ENCODE assay signal across 15 mouse cellular contexts in the genomic region with DNA sequence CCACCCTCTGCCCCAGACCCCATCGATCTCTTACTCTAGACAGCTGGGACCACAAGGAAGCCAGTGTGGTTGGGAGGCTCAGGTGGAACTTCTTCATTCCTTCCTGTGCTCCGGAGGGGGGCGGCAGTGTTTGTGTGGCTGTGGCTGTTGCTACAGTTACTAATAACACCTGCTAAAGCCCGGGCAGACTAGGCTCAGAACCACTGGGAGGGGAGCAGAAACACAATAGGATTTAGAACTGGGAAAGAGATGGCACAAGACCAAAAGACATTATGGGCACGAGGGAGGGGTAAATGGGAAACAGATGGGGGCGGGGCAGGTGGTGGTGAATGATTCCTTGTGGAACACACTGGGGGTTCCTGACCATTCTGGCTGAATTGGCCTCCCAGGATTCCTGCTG. TPM values are rescaled to one million over a fixed set of nuclear protein-coding genes. Genes with fewer than 3 reads are reported as not detected.
DNase-seq lines count a peak whose midpoint lies in the region; ATAC-seq and TF ChIP-seq lines count a peak whose summit lies in the region.
"Had no signal": no experiment of that assay in that cellular context is flagged by ENCODE, and none has a peak within 500 bp of the region (broad histone marks: within the 10 kb centered on the region; RNA-seq: fewer than 3 reads in every experiment).

No protein-coding gene starts in this region.

- H3K4me3 ChIP-seq in intestine, embryonic 14.5 days (ENCODE audit: low read depth, low read length): no peak overlapping the region
- no peak overlapping the region for H3K4me3 ChIP-seq in intestine, postnatal 0 days (ENCODE audit: low read depth, low read length)
- H3K4me3 ChIP-seq in embryonic facial prominence, embryonic 15.5 days (replicated peaks): no peak overlapping the region
- H3K4me3 ChIP-seq in stomach, embryonic 15.5 days (replicated peaks): no peak overlapping the region
- H3K4me3 ChIP-seq: forebrain, embryonic 12.5 days; liver, embryonic 15.5 days had no signal

- TF ChIP-seq CTCF in intestine, postnatal 0 days (IDR thresholded peaks at IDR 0.05; ENCODE audit: low read depth): no peak

- H3K4me2 ChIP-seq in intestine, embryonic 14.5 days (ENCODE audit: low read length): no peak overlapping the region
- H3K4me2 ChIP-seq in intestine, postnatal 0 days (replicated peaks; ENCODE audit: low read depth): no peak overlapping the region
- H3K4me2 ChIP-seq in embryonic facial prominence, embryonic 15.5 days (replicated peaks): no peak overlapping the region
- no peak overlapping the region for H3K4me2 ChIP-seq in stomach, embryonic 15.5 days
- H3K4me2 ChIP-seq: forebrain, embryonic 12.5 days; liver, embryonic 15.5 days had no signal

- no peaks in the 10 kb centered on the region for H3K9me3 ChIP-seq in intestine, embryonic 14.5 days (ENCODE audit: control insufficient read depth, low read length)
- no peaks in the 10 kb centered on the region for H3K9me3 ChIP-seq in intestine, postnatal 0 days (ENCODE audit: control insufficient read depth)
- H3K9me3 ChIP-seq in embryonic facial prominence, embryonic 15.5 days (replicated peaks): 0 out of 2 replicates have a peak, but pooled peaks cover 2% of the 10 kb centered on the region
- no peaks in the 10 kb centered on the region for H3K9me3 ChIP-seq in stomach, embryonic 15.5 days
- H3K9me3 ChIP-seq: forebrain, embryonic 12.5 days; liver, embryonic 15.5 days had no signal

- 52% methylated on average over 6 of the region's 6 CpGs for WGBS in intestine, embryonic 14.5 days
- 40% methylated on average over 6 of the region's 6 CpGs for WGBS in intestine, postnatal 0 days
- WGBS in embryonic facial prominence, embryonic 15.5 days: 29% methylated on average over 6 of the region's 6 CpGs
- 39% methylated on average over 6 of the region's 6 CpGs for WGBS in stomach, embryonic 15.5 days

- ATAC-seq in intestine, embryonic 14.5 days (replicated peaks; ENCODE audit: low FRiP score, low TSS enrichment, low read depth): 0 out of 2 replicates have a peak, but pooled peaks have one; percentile 12
- no peak for ATAC-seq in intestine, postnatal 0 days
- no peak for ATAC-seq in embryonic facial prominence, embryonic 15.5 days (ENCODE audit: insufficient number of reproducible peaks, low FRiP score, low TSS enrichment, low read depth)
- ATAC-seq in stomach, embryonic 15.5 days (ENCODE audit: insufficient read depth, low FRiP score, low read depth): no peak
- no peak for ATAC-seq in erythroblast, adult 5-6 weeks (replicated peaks; ENCODE audit: low FRiP score, poor library complexity, severe bottlenecking)

- H3K27ac ChIP-seq in intestine, embryonic 14.5 days (ENCODE audit: low read depth): no peak overlapping the region
- no peak overlapping the region for H3K27ac ChIP-seq in intestine, postnatal 0 days (ENCODE audit: low read depth, low read length)
- peak overlapping the region; percentile 17; the same call in 1 of the 2 replicates for H3K27ac ChIP-seq in embryonic facial prominence, embryonic 15.5 days (replicated peaks)
- H3K27ac ChIP-seq in stomach, embryonic 15.5 days: peak overlapping the region; percentile 48
- H3K27ac ChIP-seq: forebrain, embryonic 12.5 days; liver, embryonic 15.5 days had no signal

- no peaks in the 10 kb centered on the region for H3K36me3 ChIP-seq in intestine, embryonic 14.5 days (ENCODE audit: control insufficient read depth, insufficient read depth, low read length)
- no peaks in the 10 kb centered on the region for H3K36me3 ChIP-seq in intestine, postnatal 0 days (ENCODE audit: control insufficient read depth, insufficient read depth)
- H3K36me3 ChIP-seq in embryonic facial prominence, embryonic 15.5 days: no peaks in the 10 kb centered on the region
- no peaks in the 10 kb centered on the region for H3K36me3 ChIP-seq in stomach, embryonic 15.5 days
- H3K36me3 ChIP-seq: forebrain, embryonic 12.5 days; liver, embryonic 15.5 days had no signal

- H3K4me1 ChIP-seq in intestine, embryonic 14.5 days (replicated peaks; ENCODE audit: control insufficient read depth, insufficient read depth, low read length): no peaks in the 10 kb centered on the region
- no peaks in the 10 kb centered on the region for H3K4me1 ChIP-seq in intestine, postnatal 0 days (replicated peaks; ENCODE audit: control insufficient read depth, insufficient read depth, low read length)
- peaks cover 12% of the 10 kb centered on the region; the same call in 1 of the 2 replicates for H3K4me1 ChIP-seq in embryonic facial prominence, embryonic 15.5 days
- peaks cover 13% of the 10 kb centered on the region for H3K4me1 ChIP-seq in stomach, embryonic 15.5 days
- H3K4me1 ChIP-seq: liver, embryonic 15.5 days had no signal

- no peak overlapping the region for H3K9ac ChIP-seq in intestine, embryonic 14.5 days (ENCODE audit: low read length)
- no peak overlapping the region for H3K9ac ChIP-seq in intestine, postnatal 0 days (ENCODE audit: low read depth, low read length)
- H3K9ac ChIP-seq in embryonic facial prominence, embryonic 15.5 days: no peak overlapping the region
- H3K9ac ChIP-seq in stomach, embryonic 15.5 days: no peak overlapping the region
- H3K9ac ChIP-seq: forebrain, embryonic 12.5 days; liver, embryonic 15.5 days had no signal

- H3K27me3 ChIP-seq in intestine, embryonic 14.5 days (replicated peaks; ENCODE audit: control insufficient read depth, insufficient read depth, low read length): no peaks in the 10 kb centered on the region
- H3K27me3 ChIP-seq in intestine, postnatal 0 days (replicated peaks; ENCODE audit: control insufficient read depth, insufficient read depth, low read length): no peaks in the 10 kb centered on the region
- no peaks in the 10 kb centered on the region for H3K27me3 ChIP-seq in embryonic facial prominence, embryonic 15.5 days
- H3K27me3 ChIP-seq in stomach, embryonic 15.5 days (replicated peaks): no peaks in the 10 kb centered on the region
- H3K27me3 ChIP-seq: forebrain, embryonic 12.5 days; liver, embryonic 15.5 days had no signal

- no peak for DNase-seq in intestine, embryonic 14.5 days (ENCODE audit: low spot score)
- peak; percentile 22 to 32 for DNase-seq in CD8-positive naive resting alpha-beta T cell, adult 2 months (ENCODE audit: low read depth in 2 of 2, low spot score in 2 of 2)
- no peak for DNase-seq in adipocyte (ENCODE audit: low spot score)
- no peak for DNase-seq in adrenal gland, postnatal 25 days
- DNase-seq: B cell, adult 2 months; gastrocnemius, postnatal 10 days had no signal

RNA-seq across cellular contexts. Expression of gene Glrp1, which starts 47.4 kb away (rescaled TPM):
- not detected in 2 replicates for polyA plus RNA-seq in intestine, embryonic 14.5 days (2014; fragmentation: Nextera tagmentation; extraction: Ambion mirVana)
- polyA plus RNA-seq in intestine, postnatal 0 days (2015; fragmentation: Nextera tagmentation; extraction: Ambion mirVana): not detected in 2 replicates
- 0.08 and 0.13 TPM in 2 replicates for polyA plus RNA-seq in embryonic facial prominence, embryonic 15.5 days (2015; fragmentation: Nextera tagmentation; extraction: Ambion mirVana)
- polyA plus RNA-seq in stomach, embryonic 15.5 days (2015; fragmentation: Nextera tagmentation; extraction: Ambion mirVana): not detected in 2 replicates
- total RNA-seq in erythroblast, adult 5-6 weeks (2015; ENCODE audit: low replicate concordance): 0.42 TPM in 1 of 2 replicates, not detected in the other
- total RNA-seq in erythroblast, adult 5-6 weeks (2017; ENCODE audit: low replicate concordance): not detected in 2 replicates
- total RNA-seq in adrenal gland, postnatal 25 days (2021): not detected in 2 replicates
- total RNA-seq: gastrocnemius, postnatal 10 days; left cerebral cortex, adult 18-20 months; monocyte, adult 5-6 weeks had no signal
- polyA plus RNA-seq: forebrain, embryonic 12.5 days; kidney, adult 2 months had no signal

RNA-seq across cellular contexts. Expression of gene Spp2, which starts 55.7 kb away (rescaled TPM):
- polyA plus RNA-seq in intestine, embryonic 14.5 days (2014; fragmentation: Nextera tagmentation; extraction: Ambion mirVana): 0.20 and 0.88 TPM in 2 replicates
- polyA plus RNA-seq in intestine, postnatal 0 days (2015; fragmentation: Nextera tagmentation; extraction: Ambion mirVana): 121 and 131 TPM in 2 replicates
- polyA plus RNA-seq in embryonic facial prominence, embryonic 15.5 days (2015; fragmentation: Nextera tagmentation; extraction: Ambion mirVana): not detected in 2 replicates
- polyA plus RNA-seq in stomach, embryonic 15.5 days (2015; fragmentation: Nextera tagmentation; extraction: Ambion mirVana): 10.1 and 21.7 TPM in 2 replicates
- total RNA-seq in erythroblast, adult 5-6 weeks (2015; ENCODE audit: low replicate concordance): not detected in 2 replicates
- total RNA-seq in erythroblast, adult 5-6 weeks (2017; ENCODE audit: low replicate concordance): not detected in 2 replicates
- 2.7 TPM in 1 of 2 replicates, not detected in the other for total RNA-seq in adrenal gland, postnatal 25 days (2021)
- total RNA-seq: monocyte, adult 5-6 weeks had no signal
- polyA plus RNA-seq: forebrain, embryonic 12.5 days had no signal

Comparison
In these comparisons a context has a peak if more than half of its experiments do, and no peak if none do; other contexts are left out.
1. DNase-seq: peak in CD8-positive naive resting alpha-beta T cell, adult 2 months (2 of 2); none in intestine, embryonic 14.5 days (single experiment), adipocyte (single experiment) and adrenal gland, postnatal 25 days (single experiment).
2. H3K27ac ChIP-seq: peak in embryonic facial prominence, embryonic 15.5 days (single experiment) and stomach, embryonic 15.5 days (single experiment); none in intestine, embryonic 14.5 days (single experiment) and intestine, postnatal 0 days (single experiment).